Mouse (Mus musculus) ES-E14 (cell line): Measurements from ENCODE around the gene Tha1.

ENCODE experiments used
- CHD2 ChIP-seq: IDR thresholded peaks from 2 replicates; pipeline ENCODE4 v1.6.1; 2014; ENCODE audit warnings: mild to moderate bottlenecking, low read depth, low read length, inconsistent platforms
- HCFC1 ChIP-seq: IDR thresholded peaks from 2 replicates; pipeline ENCODE4 v1.6.1; 2012; ENCODE audit warnings: low read length, inconsistent platforms, borderline replicate concordance; ENCODE audit not compliant: insufficient read depth
- MAFK ChIP-seq: IDR thresholded peaks from 2 replicates; pipeline ENCODE4 v1.6.1; 2014; ENCODE audit warnings: mild to moderate bottlenecking, low read depth, low read length, inconsistent platforms; ENCODE audit not compliant: insufficient read depth
- ZC3H11A ChIP-seq: IDR thresholded peaks from 2 replicates; pipeline ENCODE4 v1.6.1; 2012; ENCODE audit warnings: low read depth, mild to moderate bottlenecking, inconsistent platforms, low read length, borderline replicate concordance
- ZNF384 ChIP-seq: IDR thresholded peaks from 2 replicates; pipeline ENCODE4 v1.6.1; 2012; ENCODE audit warnings: low read depth, low read length, inconsistent platforms

- no peak for TF ChIP-seq ZC3H11A
- TF ChIP-seq ZNF384 = no peak
- no peak for TF ChIP-seq MAFK
- 0 out of 2 replicates have a peak, but pooled peaks have one; percentile 37 for TF ChIP-seq CHD2
- TF ChIP-seq HCFC1 = no peak
These were observed 18.9 kb upstream of the Tha1 start for GRCm38 (mm10) chr11:117892199-117892598.
